Mouse (Mus musculus) ES-E14 (cell line): ENCODE results near the gene Selenon.

ENCODE experiments used
- CHD2 ChIP-seq: IDR thresholded peaks from 2 replicates; pipeline ENCODE4 v1.6.1; 2014; ENCODE audit warnings: mild to moderate bottlenecking, low read depth, low read length, inconsistent platforms
- HCFC1 ChIP-seq: IDR thresholded peaks from 2 replicates; pipeline ENCODE4 v1.6.1; 2012; ENCODE audit warnings: low read length, inconsistent platforms, borderline replicate concordance; ENCODE audit not compliant: insufficient read depth
- MAFK ChIP-seq: IDR thresholded peaks from 2 replicates; pipeline ENCODE4 v1.6.1; 2014; ENCODE audit warnings: mild to moderate bottlenecking, low read depth, low read length, inconsistent platforms; ENCODE audit not compliant: insufficient read depth

DNA sequence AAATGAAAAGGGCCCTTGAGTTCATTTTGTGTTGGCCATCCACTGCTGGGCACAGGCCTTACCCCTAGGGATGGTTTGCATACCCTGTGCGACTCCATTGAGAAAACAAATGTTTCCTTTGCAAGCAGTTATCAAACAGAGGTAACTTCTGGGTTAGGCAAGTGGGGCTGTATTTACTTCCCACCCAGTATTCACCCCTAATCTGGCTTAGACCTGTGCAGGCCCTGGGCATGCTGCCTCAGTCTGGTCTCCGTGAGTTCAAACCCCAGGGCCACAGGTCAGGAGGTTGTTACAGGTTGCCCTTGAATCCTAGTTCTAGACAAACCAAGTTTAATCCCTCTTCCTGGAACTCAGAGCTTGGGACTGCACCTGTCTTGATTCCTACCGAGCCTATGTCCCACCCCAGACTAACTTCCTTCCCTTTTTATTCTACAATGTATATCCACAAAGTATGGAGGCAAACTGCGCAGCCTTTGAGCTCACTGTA, 46.6 kb downstream of the Selenon start:
- no peak for TF ChIP-seq MAFK
- TF ChIP-seq HCFC1, result no peak
- no peak for TF ChIP-seq CHD2
